Mouse (Mus musculus): ENCODE data around the gene Il17c. TPM values are rescaled to one million over a fixed set of nuclear protein-coding genes. Genes with fewer than 3 reads are reported as not detected.

The Il17c gene
- polyA plus RNA-seq, 1 experiment from 2014 or later: not detected

- Histone ChIP-seq H3K4me3 (ENCODE audit: low read length) (no peak overlapping the region), H3K4me1 (ENCODE audit: insufficient read depth, low read length) (peaks cover 21% of the 10 kb centered on the region), H3K27ac (ENCODE audit: low read length) (0 out of 2 replicates have a peak overlapping the region, but pooled peaks have one; percentile 31), H3K27me3 (ENCODE audit: insufficient read depth, low read length) (no peaks in the 10 kb centered on the region), H3K36me3 (ENCODE audit: insufficient read depth, low read length) (peaks cover 13% of the 10 kb centered on the region), H3K9me3 (ENCODE audit: low read length) (no peaks in the 10 kb centered on the region), H3K9ac (replicated peaks; ENCODE audit: low read length) (0 out of 2 replicates have a peak overlapping the region, but pooled peaks have one; percentile 33), H3K4me2 (replicated peaks; ENCODE audit: low read depth, low read length) (0 out of 2 replicates have a peak overlapping the region, but pooled peaks have one; percentile 8)
- peak; percentile 32; the same call in 1 of the 2 replicates for ATAC-seq (ENCODE audit: low FRiP score, low TSS enrichment)
- WGBS: 78% methylated on average over 13 of the region's 13 CpGs
Observed at GRCm38 (mm10) chr8:122437708-122438331, 16.0 kb downstream of the Il17c start.

- ATAC-seq (ENCODE audit: low FRiP score, low TSS enrichment): no peak
Observed at GRCm38 (mm10) chr8:122439336-122439735, 17.5 kb downstream of the Il17c start.

DNA sequence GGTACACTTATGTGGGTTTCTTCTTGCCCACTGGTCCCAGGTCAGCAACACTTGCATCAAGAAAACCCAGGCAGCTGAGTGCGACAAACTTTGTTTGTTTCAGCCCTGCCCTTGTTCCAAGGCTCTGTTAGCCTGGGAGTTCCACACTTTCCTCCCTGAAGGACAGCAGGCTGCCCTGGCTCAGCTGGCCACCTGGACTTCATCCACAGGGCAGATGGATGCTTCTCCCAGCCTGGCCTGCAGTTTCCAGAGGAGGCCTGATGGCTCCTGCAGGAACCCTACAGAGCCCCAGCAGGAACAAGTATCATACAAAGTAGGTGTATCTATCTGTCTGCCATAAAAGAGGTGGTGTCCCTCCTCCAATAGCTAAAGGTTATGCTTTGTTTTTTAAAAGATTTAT lies 19.5 kb downstream of the Il17c start:
- Histone ChIP-seq H3K9ac (replicated peaks; ENCODE audit: low read length) (no peak overlapping the region), H3K4me2 (replicated peaks; ENCODE audit: low read depth, low read length) (no peak overlapping the region), H3K4me3 (ENCODE audit: low read length) (no peak overlapping the region), H3K27me3 (ENCODE audit: insufficient read depth, low read length) (no peaks in the 10 kb centered on the region), H3K27ac (ENCODE audit: low read length) (no peak overlapping the region), H3K36me3 (ENCODE audit: insufficient read depth, low read length) (peaks cover 2% of the 10 kb centered on the region), H3K4me1 (ENCODE audit: insufficient read depth, low read length) (peaks cover 24% of the 10 kb centered on the region), H3K9me3 (ENCODE audit: low read length) (no peaks in the 10 kb centered on the region)
- no peak for ATAC-seq (ENCODE audit: low FRiP score, low TSS enrichment)
- WGBS: 95% methylated on average over 1 of the region's 1 CpGs

More at GRCm38 (mm10) chr8:122439336-122439735, 17.5 kb downstream of the Il17c start:
- H3K27me3 ChIP-seq (ENCODE audit: insufficient read depth, low read length): no peaks in the 10 kb centered on the region
- no peaks in the 10 kb centered on the region for H3K9me3 ChIP-seq (ENCODE audit: low read length)
- no peak overlapping the region for H3K4me2 ChIP-seq (replicated peaks; ENCODE audit: low read depth, low read length)
- 93% methylated on average over 16 of the region's 16 CpGs for WGBS
- no peak overlapping the region for H3K9ac ChIP-seq (replicated peaks; ENCODE audit: low read length)
- no peak overlapping the region for H3K27ac ChIP-seq (ENCODE audit: low read length)
- no peak overlapping the region for H3K4me3 ChIP-seq (ENCODE audit: low read length)
- H3K4me1 ChIP-seq (ENCODE audit: insufficient read depth, low read length): peaks cover 15% of the 10 kb centered on the region
- H3K36me3 ChIP-seq (ENCODE audit: insufficient read depth, low read length): peaks cover 13% of the 10 kb centered on the region

GRCm38 (mm10) chr8:122442356-122442755 lies 20.5 kb downstream of the Il17c start:
- Histone ChIP-seq H3K27me3 (ENCODE audit: insufficient read depth, low read length) (no peaks in the 10 kb centered on the region), H3K27ac (ENCODE audit: low read length) (0 out of 2 replicates have a peak overlapping the region, but pooled peaks have one; percentile 76), H3K9me3 (ENCODE audit: low read length) (no peaks in the 10 kb centered on the region), H3K36me3 (ENCODE audit: insufficient read depth, low read length) (no peaks in the 10 kb centered on the region; the same call in 1 of the 2 replicates), H3K4me2 (replicated peaks; ENCODE audit: low read depth, low read length) (peak overlapping the region; percentile 84), H3K9ac (replicated peaks; ENCODE audit: low read length) (peak overlapping the region; percentile 74), H3K4me3 (ENCODE audit: low read length) (peak overlapping the region; percentile 80), H3K4me1 (ENCODE audit: insufficient read depth, low read length) (peaks cover 24% of the 10 kb centered on the region)
- ATAC-seq (ENCODE audit: low FRiP score, low TSS enrichment): no peak
- 17% methylated on average over 7 of the region's 7 CpGs for WGBS

GRCm38 (mm10) chr8:122442781-122443180 lies 21.0 kb downstream of the Il17c start:
- peak overlapping the region; percentile 84 for H3K4me2 ChIP-seq (replicated peaks; ENCODE audit: low read depth, low read length)
- ATAC-seq (ENCODE audit: low FRiP score, low TSS enrichment): peak; percentile 5
- peak overlapping the region; percentile 74 for H3K9ac ChIP-seq (replicated peaks; ENCODE audit: low read length)
- no peaks in the 10 kb centered on the region; the same call in 1 of the 2 replicates for H3K36me3 ChIP-seq (ENCODE audit: insufficient read depth, low read length)
- peaks cover 22% of the 10 kb centered on the region for H3K4me1 ChIP-seq (ENCODE audit: insufficient read depth, low read length)
- peak overlapping the region; percentile 80 for H3K4me3 ChIP-seq (ENCODE audit: low read length)
- no peaks in the 10 kb centered on the region for H3K27me3 ChIP-seq (ENCODE audit: insufficient read depth, low read length)
- no peaks in the 10 kb centered on the region for H3K9me3 ChIP-seq (ENCODE audit: low read length)
- peak overlapping the region; percentile 76 for H3K27ac ChIP-seq (ENCODE audit: low read length)
- 0% methylated on average over 12 of the region's 12 CpGs for WGBS

DNA sequence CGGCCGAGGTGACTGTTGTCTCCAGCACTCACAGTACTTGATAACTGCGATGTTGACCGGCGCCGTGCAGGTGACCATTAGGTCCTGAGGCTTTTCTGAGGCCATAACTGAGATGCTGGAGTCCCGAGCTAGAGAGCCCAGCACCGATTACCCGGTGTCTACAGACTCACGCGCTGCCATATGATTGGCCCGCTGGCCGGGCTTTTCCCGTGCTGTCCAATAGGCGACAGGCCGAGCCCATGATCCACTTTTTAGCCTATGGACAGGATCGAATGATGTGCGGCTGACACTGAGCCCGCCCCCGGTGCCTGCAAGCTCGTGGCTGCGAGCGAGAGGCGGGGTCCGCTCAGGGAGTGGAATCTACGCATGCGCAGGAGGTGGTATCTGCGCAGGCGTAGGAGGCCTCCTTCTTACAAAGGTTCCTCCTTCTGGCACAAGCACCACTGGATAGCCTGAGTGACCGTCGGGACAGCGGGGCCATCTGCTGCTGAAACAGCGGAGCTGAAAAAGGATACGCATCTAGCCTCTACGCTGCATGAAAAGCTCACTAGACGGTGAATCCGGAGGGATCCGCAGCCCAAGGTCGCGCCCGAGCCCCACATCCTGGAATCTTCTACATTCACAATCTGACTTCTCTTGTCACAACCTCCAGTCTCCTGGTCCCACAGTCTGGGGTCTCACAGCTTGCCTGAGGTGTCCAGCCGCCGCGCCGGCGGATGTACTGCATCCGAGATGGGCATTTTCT lies 21.6 kb downstream of the Il17c start, which contains the start of gene Mvd:
Gene Mvd (minus strand): TSS at position 161 of the 745 bp plus-strand sequence.
- no peaks in the 10 kb centered on the region; the same call in 1 of the 2 replicates for H3K36me3 ChIP-seq (ENCODE audit: insufficient read depth, low read length)
- ATAC-seq (ENCODE audit: low FRiP score, low TSS enrichment): peak; percentile 98
- H3K9ac ChIP-seq (replicated peaks; ENCODE audit: low read length): peak within 1 kb of the TSS; percentile 81
- H3K4me1 ChIP-seq (ENCODE audit: insufficient read depth, low read length): peaks cover 15% of the 10 kb centered on the region
- peak within 1 kb of the TSS; percentile 84 for H3K4me2 ChIP-seq (replicated peaks; ENCODE audit: low read depth, low read length)
- no peaks in the 10 kb centered on the region for H3K27me3 ChIP-seq (ENCODE audit: insufficient read depth, low read length)
- under 1% methylated on average over 47 of the region's 47 CpGs for WGBS
- no peaks in the 10 kb centered on the region for H3K9me3 ChIP-seq (ENCODE audit: low read length)
- H3K4me3 ChIP-seq (ENCODE audit: low read length): peak within 1 kb of the TSS; percentile 80
- H3K27ac ChIP-seq (ENCODE audit: low read length): peak within 1 kb of the TSS; percentile 98

DNA sequence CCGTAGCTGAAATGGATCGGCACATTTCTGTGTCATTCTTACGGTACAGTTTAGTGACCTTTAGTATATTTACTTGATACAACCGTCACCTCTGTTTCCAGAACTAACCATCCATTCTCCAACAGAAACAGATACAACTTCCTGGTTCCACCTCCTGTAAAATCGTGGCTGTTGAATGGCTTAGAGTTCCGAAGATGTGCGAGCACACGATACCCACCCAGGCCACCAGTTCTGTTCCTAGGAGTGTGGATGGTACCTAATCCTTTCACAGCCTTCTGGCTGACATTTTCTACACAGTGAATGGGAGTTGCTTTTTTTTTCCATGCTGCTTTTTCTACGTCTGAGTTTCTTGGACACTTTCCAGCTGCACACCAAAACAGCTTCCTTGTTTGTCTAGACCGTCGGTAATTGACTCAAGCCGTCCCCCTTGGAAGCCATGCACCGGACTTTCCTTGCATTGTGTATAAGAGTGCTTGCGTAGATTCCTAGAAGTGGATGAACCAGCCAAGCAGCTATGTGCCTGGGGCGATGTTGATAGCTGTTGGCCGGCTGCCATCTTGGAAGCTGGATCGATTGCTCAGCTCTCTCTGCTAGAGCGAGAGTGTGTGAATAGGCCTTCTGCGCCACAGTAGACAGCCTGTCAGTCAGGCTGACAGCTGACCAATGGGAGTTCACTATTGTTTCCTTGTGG lies 22.4 kb downstream of the Il17c start:
- WGBS: 14% methylated on average over 19 of the region's 19 CpGs
- ATAC-seq (ENCODE audit: low FRiP score, low TSS enrichment): no peak

GRCm38 (mm10) chr8:122445203-122445602 lies 23.4 kb downstream of the Il17c start:
- Histone ChIP-seq H3K9me3 (ENCODE audit: low read length) (no peaks in the 10 kb centered on the region), H3K9ac (replicated peaks; ENCODE audit: low read length) (no peak overlapping the region), H3K4me2 (replicated peaks; ENCODE audit: low read depth, low read length) (peak overlapping the region; percentile 79; the same call in 1 of the 2 replicates), H3K36me3 (ENCODE audit: insufficient read depth, low read length) (no peaks in the 10 kb centered on the region), H3K27ac (ENCODE audit: low read length) (no peak overlapping the region), H3K4me3 (ENCODE audit: low read length) (no peak overlapping the region), H3K4me1 (ENCODE audit: insufficient read depth, low read length) (peaks cover 15% of the 10 kb centered on the region), H3K27me3 (ENCODE audit: insufficient read depth, low read length) (no peaks in the 10 kb centered on the region)
- WGBS: 61% methylated on average over 3 of the region's 3 CpGs
- no peak for ATAC-seq (ENCODE audit: low FRiP score, low TSS enrichment)

More for the DNA sequence above, 22.4 kb downstream of the Il17c start:
- peak overlapping the region; percentile 98 for H3K27ac ChIP-seq (ENCODE audit: low read length)
- no peaks in the 10 kb centered on the region; the same call in 1 of the 2 replicates for H3K36me3 ChIP-seq (ENCODE audit: insufficient read depth, low read length)
- H3K9ac ChIP-seq (replicated peaks; ENCODE audit: low read length): peak overlapping the region; percentile 81
- H3K9me3 ChIP-seq (ENCODE audit: low read length): no peaks in the 10 kb centered on the region
- peak overlapping the region; percentile 79 for H3K4me2 ChIP-seq (replicated peaks; ENCODE audit: low read depth, low read length)
- H3K4me3 ChIP-seq (ENCODE audit: low read length): peak overlapping the region; percentile 80
- H3K4me1 ChIP-seq (ENCODE audit: insufficient read depth, low read length): peaks cover 15% of the 10 kb centered on the region
- H3K27me3 ChIP-seq (ENCODE audit: insufficient read depth, low read length): no peaks in the 10 kb centered on the region

DNA sequence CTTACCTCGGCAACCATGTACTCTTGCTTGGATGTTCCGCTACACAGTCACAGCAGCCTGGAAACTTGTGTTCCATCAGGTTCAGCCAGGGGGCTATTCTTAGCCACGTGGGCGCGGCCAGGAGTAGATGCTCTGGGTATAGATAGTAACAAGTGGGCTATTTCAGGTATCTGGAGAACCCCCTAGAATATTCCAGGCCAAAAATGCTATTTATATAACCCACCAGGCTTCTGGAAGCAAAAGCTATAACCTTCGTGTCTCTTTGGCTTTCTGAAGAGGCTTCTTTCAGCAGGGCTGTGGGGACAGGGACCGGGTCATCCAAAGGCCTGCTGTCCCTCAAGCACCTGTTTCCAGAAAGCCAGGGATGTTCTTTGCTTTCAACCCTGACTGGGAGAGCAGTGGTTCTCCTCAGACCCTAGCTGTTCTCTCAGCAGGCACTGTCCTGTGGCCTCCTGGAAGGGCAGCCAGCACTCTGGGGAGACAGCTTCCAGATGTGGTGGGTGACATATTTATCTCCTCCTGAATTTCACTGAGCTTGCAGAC lies 29.4 kb downstream of the Il17c start:
- no peak overlapping the region for H3K4me2 ChIP-seq (replicated peaks; ENCODE audit: low read depth, low read length)
- no peak overlapping the region for H3K9ac ChIP-seq (replicated peaks; ENCODE audit: low read length)
- ATAC-seq (ENCODE audit: low FRiP score, low TSS enrichment): no peak
- no peak overlapping the region for H3K27ac ChIP-seq (ENCODE audit: low read length)
- no peaks in the 10 kb centered on the region for H3K4me1 ChIP-seq (ENCODE audit: insufficient read depth, low read length)
- no peak overlapping the region for H3K4me3 ChIP-seq (ENCODE audit: low read length)
- H3K27me3 ChIP-seq (ENCODE audit: insufficient read depth, low read length): no peaks in the 10 kb centered on the region
- WGBS: 69% methylated on average over 7 of the region's 7 CpGs
- H3K9me3 ChIP-seq (ENCODE audit: low read length): no peaks in the 10 kb centered on the region
- H3K36me3 ChIP-seq (ENCODE audit: insufficient read depth, low read length): no peaks in the 10 kb centered on the region

All from kidney, embryonic 16.5 days (tissue).